In genomic region chr3:99739654-99740053, GRCm38 (mm10) we compare ENCODE assay signal across 10 mouse cellular contexts.
"Had no signal": no experiment of that assay in that cellular context is flagged by ENCODE, and none has a peak within 500 bp of the region (broad histone marks: within the 10 kb centered on the region; RNA-seq: fewer than 3 reads in every experiment).

No protein-coding gene starts in this region.

- H3K4me3 ChIP-seq: liver, embryonic 13.5 days; stomach, embryonic 15.5 days had no signal

- DNase-seq: kidney, adult 11 months; left cerebral cortex, postnatal 4 days; liver; liver, embryonic 13.5 days; liver, postnatal 0 days; right cerebral cortex, postnatal 14 days; thymus, postnatal 4 days had no signal

- H3K9me3 ChIP-seq: liver, embryonic 13.5 days; stomach, embryonic 15.5 days had no signal

- H3K36me3 ChIP-seq: liver, embryonic 13.5 days; stomach, embryonic 15.5 days had no signal

- H3K4me2 ChIP-seq: liver, embryonic 13.5 days; stomach, embryonic 15.5 days had no signal

- ATAC-seq: hindbrain, postnatal 0 days; liver, postnatal 0 days; midbrain, embryonic 16.5 days had no signal

- H3K27me3 ChIP-seq: liver, embryonic 13.5 days; stomach, embryonic 15.5 days had no signal

- H3K4me1 ChIP-seq: liver, embryonic 13.5 days; stomach, embryonic 15.5 days had no signal

- H3K9ac ChIP-seq: liver, embryonic 13.5 days; liver, postnatal 0 days; stomach, embryonic 15.5 days had no signal

- H3K27ac ChIP-seq: hindbrain, postnatal 0 days; liver, embryonic 13.5 days; stomach, embryonic 15.5 days had no signal
